Mouse (Mus musculus): ENCODE measurements around the gene Taf9.

DNA sequence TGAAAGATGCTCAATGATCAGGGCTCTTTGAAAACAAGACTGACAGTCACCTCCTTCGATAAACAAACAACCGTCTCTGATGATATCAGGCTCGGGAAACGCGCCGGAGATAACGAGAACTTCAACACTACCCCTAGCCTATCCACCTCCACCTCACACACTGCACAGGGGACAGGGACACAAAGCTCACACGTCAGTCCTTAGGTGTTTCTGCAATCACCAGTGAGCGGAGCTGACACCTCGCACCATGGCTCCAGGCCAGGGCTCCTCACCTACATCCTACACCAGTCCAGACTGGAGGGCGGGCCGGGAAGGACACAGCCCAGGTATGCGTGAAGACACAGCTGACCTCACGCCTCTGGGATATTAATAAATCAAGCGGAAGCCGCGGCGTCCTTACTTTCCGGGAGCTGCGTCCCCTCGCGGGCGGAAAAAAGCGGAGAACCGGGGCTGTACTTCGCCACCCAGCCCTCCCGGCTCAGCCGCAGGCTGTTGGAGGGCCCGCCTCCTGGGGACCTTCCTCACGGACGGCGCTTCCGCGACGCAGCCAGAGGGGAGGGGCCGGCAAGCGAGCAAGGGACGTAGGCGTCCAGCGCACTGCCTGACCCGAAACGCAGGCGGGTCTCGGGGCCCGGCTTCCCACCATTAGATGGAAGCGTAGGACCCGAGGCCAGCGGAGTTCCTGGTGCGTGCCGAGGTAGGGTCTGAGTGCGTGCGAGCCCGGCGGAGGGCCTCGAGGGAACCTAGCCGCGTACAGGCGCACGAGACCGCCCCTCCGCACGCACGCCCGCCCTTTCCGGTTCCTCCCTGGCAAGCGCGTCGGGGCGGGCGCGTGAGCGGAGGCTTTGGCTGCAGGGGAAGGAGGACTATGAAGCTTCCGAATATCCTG is 585 bp upstream of the Taf9 start, which contains the start of the genes Ak6 and Rad17:
- TF ChIP-seq CTCF (IDR thresholded peaks at IDR 0.05; ENCODE audit: low read depth) (peak; percentile 41), EP300 (IDR thresholded peaks at IDR 0.05; ENCODE audit: low read depth) (peak; percentile 84)

Data from liver, postnatal 0 days (tissue).